Mouse (Mus musculus) adrenal gland, adult 18-20 months (tissue): ENCODE results near the gene Sh3bp4. TPM values are rescaled to one million over a fixed set of nuclear protein-coding genes. Genes with fewer than 3 reads are reported as not detected.

Source experiments
- DNase-seq, 2 experiments: peaks; one replicate each; pipeline ENCODE4 v3.0.0; 2021 to 2022; ENCODE audit warnings: low spot score in 2 of 2
- long read RNA-seq, 2 experiments: library from polyadenylated mRNA; stranded (forward); transcript quantifications; one replicate each; pipeline ENCODE4 v2.0.0; 2021
- total RNA-seq, 2 experiments: library from RNA; stranded (reverse); gene quantifications; 1 replicate in 1 of 2; 2 replicates in 1 of 2; pipeline ENCODE4 v1.2.3; 2021

Sh3bp4 gene
- 10 to 100 TPM; 19.4 to 21.1 TPM for total RNA-seq
- long read RNA-seq, experiment 1, full-length matches to known transcripts: 33 of 52 reads
- long read RNA-seq, experiment 1, partial matches to known transcripts: 5 of 52 reads
- long read RNA-seq, experiment 1, other reads (novel, unspliced or antisense): 14 of 52 reads
- long read RNA-seq, experiment 2, full-length matches to known transcripts: 20 of 55 reads
- long read RNA-seq, experiment 2, partial matches to known transcripts: 22 of 55 reads
- long read RNA-seq, experiment 2, other reads (novel, unspliced or antisense): 13 of 55 reads

GRCm38 (mm10) chr1:89070103-89070700 lies at the start of gene Sh3bp4:
Gene Sh3bp4 (plus strand): TSS chr1:89070415.
- DNase-seq: peak; percentile 99

DNA sequence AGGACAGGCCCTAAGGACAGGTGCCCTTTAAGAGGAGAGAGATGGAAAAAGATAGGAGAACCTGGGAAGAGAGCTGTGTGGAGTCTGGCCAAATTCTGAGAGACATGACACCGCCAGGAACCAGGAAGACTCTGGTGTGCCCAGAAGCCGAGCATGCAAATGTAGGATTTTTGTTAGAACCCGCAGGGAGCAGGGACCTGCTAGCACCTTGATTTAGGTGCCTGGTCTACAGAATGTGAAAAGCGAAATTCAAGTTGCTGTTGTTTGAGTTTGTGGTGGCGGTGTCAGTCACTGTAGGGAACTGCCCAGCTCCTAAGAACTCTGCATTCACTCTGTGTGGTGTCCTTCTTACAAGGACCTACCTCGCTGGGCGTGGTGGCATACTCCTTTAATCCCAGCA lies 47.2 kb upstream of the Sh3bp4 start:
- no peak for DNase-seq

- no peak for DNase-seq
Observed at GRCm38 (mm10) chr1:89024696-89025612, 45.3 kb upstream of the Sh3bp4 start.

DNA sequence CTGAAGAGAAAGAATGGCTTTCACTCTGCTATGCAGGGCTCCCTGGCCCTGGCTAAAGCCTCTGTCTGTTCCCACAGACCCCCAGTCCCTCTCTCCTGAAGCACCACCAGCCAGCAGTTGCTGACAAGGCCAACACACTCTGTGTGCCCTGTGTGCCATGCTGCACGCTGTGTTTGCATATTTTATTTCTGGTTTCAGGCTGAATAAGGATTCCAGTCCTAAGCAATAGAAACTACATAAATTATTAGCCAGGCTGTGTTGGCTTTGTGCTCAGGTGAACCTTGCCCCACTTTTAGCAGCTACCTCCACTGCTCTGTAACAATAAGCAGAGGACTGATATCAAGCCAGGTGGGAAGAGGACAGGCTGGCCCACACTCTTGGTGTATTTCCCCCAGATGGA lies 44.2 kb upstream of the Sh3bp4 start:
- no peak for DNase-seq

DNA sequence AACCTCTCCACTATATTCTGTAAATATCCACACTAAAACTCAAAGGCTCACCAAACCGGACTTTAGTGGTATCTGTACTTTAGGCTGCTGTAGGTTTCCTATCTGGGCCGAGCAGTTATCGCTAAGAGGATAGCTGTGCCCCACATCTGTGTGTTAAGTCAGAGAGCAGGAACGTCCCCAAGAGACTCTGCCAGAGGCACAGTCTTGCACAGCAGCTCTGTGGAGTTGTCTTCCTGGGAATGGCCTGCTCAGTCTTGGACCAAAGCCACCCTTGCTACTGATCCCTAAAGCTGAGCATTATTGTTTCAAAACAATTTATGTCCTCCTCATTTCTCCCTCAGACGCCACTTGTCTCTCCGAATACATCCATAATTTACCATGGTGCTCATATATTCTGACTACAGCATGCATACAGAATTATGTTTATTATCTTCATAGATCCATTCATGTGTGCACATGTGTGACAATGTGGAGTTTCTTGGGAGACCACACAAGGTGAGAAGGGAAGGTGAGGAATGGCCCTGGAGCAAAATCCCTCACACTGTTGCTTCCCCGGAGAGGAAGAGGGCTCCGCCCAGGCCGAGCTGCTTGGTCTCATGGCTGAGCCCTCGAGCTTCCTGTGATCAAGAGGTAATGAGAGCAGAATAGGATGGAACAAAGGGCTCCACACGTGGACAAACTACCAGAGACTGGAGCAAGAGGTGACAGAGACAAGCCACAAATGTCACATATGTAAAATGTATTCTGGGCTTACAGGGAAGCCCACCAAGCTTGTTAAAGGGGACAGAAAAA lies 40.9 kb upstream of the Sh3bp4 start:
- no peak for DNase-seq

DNA sequence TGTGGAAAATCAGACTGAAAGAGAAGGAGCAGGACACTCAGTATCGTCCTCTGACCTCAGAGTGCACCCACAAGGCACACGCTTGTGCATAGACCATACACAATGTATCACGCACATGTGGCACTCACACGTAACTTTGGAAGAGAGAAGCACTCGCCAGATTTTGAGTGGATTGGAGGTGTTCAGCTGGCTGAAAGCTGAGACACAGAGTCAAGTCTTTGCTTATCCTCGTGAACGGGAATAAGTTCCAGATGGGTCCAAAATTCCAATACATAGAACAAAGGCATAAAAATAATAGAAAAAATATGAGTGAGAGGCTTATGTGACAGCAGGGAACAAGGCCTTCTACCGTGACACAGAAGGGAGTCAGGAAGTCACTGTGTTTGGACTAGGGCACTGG lies 36.6 kb upstream of the Sh3bp4 start:
- DNase-seq: no peak

GRCm38 (mm10) chr1:89034061-89034460 lies 36.2 kb upstream of the Sh3bp4 start:
- DNase-seq: no peak

GRCm38 (mm10) chr1:89035115-89035514 lies 35.1 kb upstream of the Sh3bp4 start:
- DNase-seq: no peak

DNA sequence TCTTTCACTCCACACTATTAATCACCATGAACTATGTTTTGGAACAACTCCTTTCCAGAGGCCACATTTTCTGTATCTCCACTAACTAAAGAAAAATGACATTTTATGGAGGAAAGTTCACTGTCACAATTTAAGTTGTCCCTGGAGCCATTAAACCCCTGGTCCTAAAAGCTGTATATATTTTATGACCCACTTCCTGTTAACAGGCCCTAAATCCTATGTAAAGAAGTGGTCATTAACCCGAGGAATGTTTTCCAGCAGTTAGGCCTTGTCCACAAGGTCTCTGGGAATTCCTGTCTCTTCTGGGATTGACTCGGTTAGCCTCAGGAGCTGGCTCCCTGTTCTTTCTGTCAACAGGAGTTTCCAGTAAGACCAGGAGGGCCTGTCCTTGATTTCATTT lies 30.4 kb upstream of the Sh3bp4 start:
- DNase-seq: no peak

GRCm38 (mm10) chr1:89041290-89041689 lies 28.9 kb upstream of the Sh3bp4 start:
- no peak for DNase-seq

GRCm38 (mm10) chr1:89042081-89042480 lies 28.1 kb upstream of the Sh3bp4 start:
- no peak for DNase-seq

DNA sequence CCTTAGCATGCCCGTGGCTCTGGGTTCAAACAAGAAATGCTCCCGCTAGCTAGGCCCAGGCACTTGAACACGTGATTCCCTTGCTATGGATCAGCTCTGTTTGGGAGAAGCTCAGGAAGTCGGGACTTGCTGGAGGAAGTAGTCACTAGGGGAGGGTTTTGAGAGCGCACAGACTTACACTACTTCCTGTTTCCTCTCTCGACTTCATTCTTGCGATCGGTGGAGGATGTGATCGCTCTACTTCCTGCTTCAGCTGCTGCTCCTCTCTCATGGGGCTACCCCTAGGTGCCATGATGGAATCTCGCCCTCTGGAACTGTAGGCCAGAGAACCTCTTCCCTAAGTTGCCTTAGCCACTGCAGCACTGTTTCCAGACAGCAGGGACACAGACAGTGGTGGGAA lies 27.3 kb upstream of the Sh3bp4 start:
- DNase-seq: no peak

- no peak for DNase-seq
Observed at GRCm38 (mm10) chr1:89045403-89045802, 24.8 kb upstream of the Sh3bp4 start.

- no peak for DNase-seq
Observed at GRCm38 (mm10) chr1:89049506-89049905, 20.7 kb upstream of the Sh3bp4 start.

DNA sequence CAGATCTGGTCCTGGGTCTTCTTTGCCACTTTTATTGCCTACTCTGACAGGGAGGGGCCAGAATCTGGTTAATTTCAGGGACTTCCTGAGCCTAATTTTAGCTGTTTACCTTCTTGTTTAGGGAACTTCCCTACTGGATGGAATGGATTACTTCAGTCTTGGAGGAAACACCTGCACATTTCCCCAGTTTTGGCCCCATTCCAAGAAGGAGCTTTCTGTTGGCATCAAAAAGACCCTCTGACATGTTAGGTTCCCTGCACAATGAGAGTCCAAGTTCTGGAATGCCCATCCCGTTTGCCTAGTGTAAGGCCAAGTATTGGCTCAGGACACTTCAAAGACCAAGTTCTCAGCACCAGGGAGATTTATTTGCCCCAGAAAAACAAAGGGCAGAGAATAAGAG lies 14.0 kb upstream of the Sh3bp4 start:
- DNase-seq: no peak

DNA sequence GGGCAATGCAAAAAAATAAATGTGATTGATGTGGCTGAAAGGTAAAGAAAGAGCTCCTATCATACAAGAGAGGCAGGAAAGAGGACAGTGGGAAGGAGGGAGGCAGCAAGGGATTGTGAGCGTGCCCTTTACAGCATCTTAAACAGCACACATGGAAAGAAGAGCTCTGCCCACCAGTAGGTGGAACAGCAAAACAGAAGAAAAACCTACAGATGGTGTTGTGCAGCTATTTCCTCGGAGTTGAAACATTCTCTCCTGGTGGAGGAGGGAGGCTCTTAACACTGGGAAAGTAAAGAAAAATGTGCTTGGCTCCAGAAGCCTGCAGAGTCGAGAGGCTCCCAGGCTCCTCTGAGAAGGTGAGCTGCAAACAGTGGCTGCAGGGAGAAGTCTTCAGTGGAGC lies 12.8 kb upstream of the Sh3bp4 start:
- DNase-seq: no peak

- no peak for DNase-seq
Observed at GRCm38 (mm10) chr1:89058011-89058410, 12.2 kb upstream of the Sh3bp4 start.

DNA sequence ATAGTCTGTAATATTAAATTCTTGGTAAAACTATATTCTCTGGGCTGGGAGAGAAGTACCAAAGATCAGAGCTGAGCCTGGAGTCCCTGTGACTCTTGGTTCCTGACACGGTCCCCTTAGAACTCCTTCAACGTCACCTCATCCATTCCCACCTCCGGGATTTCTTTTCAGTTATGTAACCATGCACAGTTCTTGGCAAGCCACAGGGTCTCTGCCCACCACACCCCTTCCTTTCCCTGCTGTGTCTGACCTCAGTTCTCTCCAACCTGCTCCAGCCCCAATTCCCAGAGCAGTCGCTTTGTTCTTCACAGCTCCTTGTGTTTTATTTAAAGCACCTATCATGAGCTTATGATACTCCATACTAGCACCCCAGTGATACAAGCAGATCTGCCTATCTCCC lies 7.2 kb upstream of the Sh3bp4 start:
- DNase-seq: no peak

DNA sequence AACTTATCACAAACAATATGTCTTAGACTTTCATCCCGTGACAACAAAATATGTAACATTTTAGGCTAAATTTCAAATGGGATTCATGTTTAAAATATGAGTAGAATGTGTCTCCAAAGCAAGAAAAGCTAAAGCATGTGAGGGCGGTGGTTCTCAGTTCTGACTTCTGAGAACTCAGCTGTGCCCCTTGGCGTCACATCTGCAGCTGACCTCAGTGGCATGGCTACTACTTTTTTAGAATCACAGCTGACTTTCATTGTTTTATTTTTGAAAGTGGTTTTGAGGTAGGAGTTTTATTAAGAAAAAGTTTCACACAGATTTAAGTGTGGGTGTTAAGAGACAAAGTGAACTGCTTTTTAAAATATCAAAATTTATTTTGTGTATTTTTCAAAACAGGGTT lies 6.4 kb upstream of the Sh3bp4 start:
- no peak for DNase-seq

GRCm38 (mm10) chr1:89068812-89069211 lies 1.4 kb upstream of the Sh3bp4 start:
- DNase-seq: no peak

GRCm38 (mm10) chr1:89069479-89070102 lies 624 bp upstream of the Sh3bp4 start:
- DNase-seq: peak in 1 of 2 experiments; percentile 47
